Mouse (Mus musculus) heart, postnatal 36 days (tissue): ENCODE data around the gene Vamp9. TPM values are rescaled to one million over a fixed set of nuclear protein-coding genes. Genes with fewer than 3 reads are reported as not detected.

Experiments used
- DNase-seq, 2 experiments: peaks; one replicate each; pipeline ENCODE4 v3.0.0; 2021 to 2022
- intact Hi-C: fragments of 180-260 bp; cut with DNase I; formaldehyde crosslinking; loops from one replicate; pipeline ENCODE4 v1.15.1; 2025
- total RNA-seq, 2 experiments: library from RNA; stranded (reverse); gene quantifications; 2 replicates each; pipeline ENCODE4 v1.2.3; 2021

Vamp9 gene
- total RNA-seq, 2 experiments from 2014 or later, result not detected

GRCm38 (mm10) chr5:99941273-99941672 is 35.2 kb downstream of the Vamp9 start:
- intact Hi-C loops, result no loop called here
- no peak for DNase-seq

GRCm38 (mm10) chr5:99941776-99942502 is 35.9 kb downstream of the Vamp9 start:
- DNase-seq, result no peak
- intact Hi-C loops, result no loop called here

- intact Hi-C loops, result no loop called here
- no peak for DNase-seq
Observed at GRCm38 (mm10) chr5:99952513-99952912, 46.5 kb downstream of the Vamp9 start.

- intact Hi-C loops, result no loop called here
- DNase-seq, result no peak
Observed at GRCm38 (mm10) chr5:99953883-99954282, 47.8 kb downstream of the Vamp9 start.

- intact Hi-C loops, result no loop called here
- DNase-seq, result no peak
Observed at GRCm38 (mm10) chr5:99958666-99959065, 52.6 kb downstream of the Vamp9 start.

GRCm38 (mm10) chr5:99959236-99959936 is 53.3 kb downstream of the Vamp9 start:
- intact Hi-C loops, result no loop called here
- no peak for DNase-seq

- DNase-seq, result no peak
- intact Hi-C loops, result no loop called here
Observed at GRCm38 (mm10) chr5:99959960-99960359, 53.9 kb downstream of the Vamp9 start.

GRCm38 (mm10) chr5:99973941-99974340 is 67.9 kb downstream of the Vamp9 start:
- intact Hi-C loops, result loop anchor here (10.0 kb wide), 1 partner anchor 531 kb away; the partner anchor contains the start of gene Lin54
- no peak for DNase-seq

GRCm38 (mm10) chr5:99975061-99975460 is 69.0 kb downstream of the Vamp9 start:
- intact Hi-C loops, result loop anchor here (5.0 to 10.0 kb wide), 3 partner anchors 442 to 723 kb away; partner anchors contain the start of genes Lin54 and Sec31a
- no peak for DNase-seq

GRCm38 (mm10) chr5:99975776-99976175 is 69.7 kb downstream of the Vamp9 start:
- intact Hi-C loops, result loop anchor here (5.0 to 10.0 kb wide), 3 partner anchors 442 to 723 kb away; partner anchors contain the start of genes Lin54 and Sec31a
- no peak for DNase-seq

- no peak for DNase-seq
- intact Hi-C loops, result loop anchor here (5.0 to 10.0 kb wide), 3 partner anchors 441 to 724 kb away; partner anchors contain the start of genes Lin54 and Sec31a
Observed at GRCm38 (mm10) chr5:99976334-99976955, 70.4 kb downstream of the Vamp9 start.

GRCm38 (mm10) chr5:99977516-99978301 is 71.7 kb downstream of the Vamp9 start:
- intact Hi-C loops, result loop anchor here (1.0 to 10.0 kb wide), 4 partner anchors 59 to 725 kb away; partner anchors contain the start of genes Lin54 and Sec31a
- DNase-seq, result peak; percentile 75 to 81

- DNase-seq, result peak; percentile 88 to 91
- intact Hi-C loops, result loop anchor here (5.0 to 10.0 kb wide), 3 partner anchors 438 to 727 kb away; partner anchors contain the start of genes Lin54 and Sec31a
Observed at GRCm38 (mm10) chr5:99978699-99979442, 72.8 kb downstream of the Vamp9 start, which contains the start of the genes Hnrnpd and 4930524J08Rik. Gene Hnrnpd (minus strand): TSS chr5:99978938. Gene 4930524J08Rik (plus strand): TSS chr5:99979061.

GRCm38 (mm10) chr5:99983452-99984061 is 77.5 kb downstream of the Vamp9 start:
- DNase-seq, result no peak
- intact Hi-C loops, result no loop called here

- DNase-seq, result no peak
Observed at GRCm38 (mm10) chr5:99994166-99994565, 88.1 kb downstream of the Vamp9 start.

GRCm38 (mm10) chr5:99994680-99995079 is 88.6 kb downstream of the Vamp9 start:
- intact Hi-C loops, result no loop called here
- no peak for DNase-seq

More at GRCm38 (mm10) chr5:99994166-99994565, 88.1 kb downstream of the Vamp9 start:
- intact Hi-C loops, result no loop called here

- no peak for DNase-seq
- intact Hi-C loops, result no loop called here
Observed at GRCm38 (mm10) chr5:100000048-100000447, 94.0 kb downstream of the Vamp9 start.

GRCm38 (mm10) chr5:100000500-100000899 is 94.4 kb downstream of the Vamp9 start:
- intact Hi-C loops, result no loop called here

More at GRCm38 (mm10) chr5:100000500-100000899, 94.4 kb downstream of the Vamp9 start:
- no peak for DNase-seq
